Mouse (Mus musculus): ENCODE measurements around the gene Rcor2.

Rcor2 gene

GRCm38 (mm10) chr19:7265478-7266191 lies 1.5 kb upstream of the Rcor2 start:
- no peak for DNase-seq (ENCODE audit: low spot score)

GRCm38 (mm10) chr19:7266421-7266831 lies 699 bp upstream of the Rcor2 start:
- no peak for DNase-seq (ENCODE audit: low spot score)

- DNase-seq (ENCODE audit: low spot score): peak; percentile 31
Observed at GRCm38 (mm10) chr19:7267781-7268721, 926 bp downstream of the Rcor2 start.

- DNase-seq (ENCODE audit: low spot score): peak; percentile 40
Observed at GRCm38 (mm10) chr19:7268722-7269090, 1.6 kb downstream of the Rcor2 start.

- no peak for DNase-seq (ENCODE audit: low spot score)
Observed at GRCm38 (mm10) chr19:7269290-7270044, 2.3 kb downstream of the Rcor2 start.

- peak; percentile 37 for DNase-seq (ENCODE audit: low spot score)
Observed at GRCm38 (mm10) chr19:7273486-7273885, 6.4 kb downstream of the Rcor2 start.

- no peak for DNase-seq (ENCODE audit: low spot score)
Observed at GRCm38 (mm10) chr19:7274326-7274990, 7.3 kb downstream of the Rcor2 start.

- DNase-seq (ENCODE audit: low spot score): no peak
Observed at GRCm38 (mm10) chr19:7275131-7275789, 8.1 kb downstream of the Rcor2 start.

GRCm38 (mm10) chr19:7276053-7276659 lies 9.0 kb downstream of the Rcor2 start:
- no peak for DNase-seq (ENCODE audit: low spot score)

GRCm38 (mm10) chr19:7276796-7277195 lies 9.7 kb downstream of the Rcor2 start:
- no peak for DNase-seq (ENCODE audit: low spot score)

- no peak for DNase-seq (ENCODE audit: low spot score)
Observed at GRCm38 (mm10) chr19:7278200-7278906, 11.2 kb downstream of the Rcor2 start.

GRCm38 (mm10) chr19:7279114-7279513 lies 12.0 kb downstream of the Rcor2 start:
- no peak for DNase-seq (ENCODE audit: low spot score)

GRCm38 (mm10) chr19:7280557-7281330 lies 13.6 kb downstream of the Rcor2 start:
- DNase-seq (ENCODE audit: low spot score): no peak

GRCm38 (mm10) chr19:7286563-7287315 lies 19.6 kb downstream of the Rcor2 start:
- DNase-seq (ENCODE audit: low spot score): no peak

- DNase-seq (ENCODE audit: low spot score): no peak
Observed at GRCm38 (mm10) chr19:7288288-7288687, 21.2 kb downstream of the Rcor2 start.

GRCm38 (mm10) chr19:7289767-7290166 lies 22.6 kb downstream of the Rcor2 start:
- no peak for DNase-seq (ENCODE audit: low spot score)

- DNase-seq (ENCODE audit: low spot score): no peak
Observed at GRCm38 (mm10) chr19:7291958-7292709, 25.0 kb downstream of the Rcor2 start.
